ENCODE assay signal across 11 mouse cellular contexts in the genomic region with DNA sequence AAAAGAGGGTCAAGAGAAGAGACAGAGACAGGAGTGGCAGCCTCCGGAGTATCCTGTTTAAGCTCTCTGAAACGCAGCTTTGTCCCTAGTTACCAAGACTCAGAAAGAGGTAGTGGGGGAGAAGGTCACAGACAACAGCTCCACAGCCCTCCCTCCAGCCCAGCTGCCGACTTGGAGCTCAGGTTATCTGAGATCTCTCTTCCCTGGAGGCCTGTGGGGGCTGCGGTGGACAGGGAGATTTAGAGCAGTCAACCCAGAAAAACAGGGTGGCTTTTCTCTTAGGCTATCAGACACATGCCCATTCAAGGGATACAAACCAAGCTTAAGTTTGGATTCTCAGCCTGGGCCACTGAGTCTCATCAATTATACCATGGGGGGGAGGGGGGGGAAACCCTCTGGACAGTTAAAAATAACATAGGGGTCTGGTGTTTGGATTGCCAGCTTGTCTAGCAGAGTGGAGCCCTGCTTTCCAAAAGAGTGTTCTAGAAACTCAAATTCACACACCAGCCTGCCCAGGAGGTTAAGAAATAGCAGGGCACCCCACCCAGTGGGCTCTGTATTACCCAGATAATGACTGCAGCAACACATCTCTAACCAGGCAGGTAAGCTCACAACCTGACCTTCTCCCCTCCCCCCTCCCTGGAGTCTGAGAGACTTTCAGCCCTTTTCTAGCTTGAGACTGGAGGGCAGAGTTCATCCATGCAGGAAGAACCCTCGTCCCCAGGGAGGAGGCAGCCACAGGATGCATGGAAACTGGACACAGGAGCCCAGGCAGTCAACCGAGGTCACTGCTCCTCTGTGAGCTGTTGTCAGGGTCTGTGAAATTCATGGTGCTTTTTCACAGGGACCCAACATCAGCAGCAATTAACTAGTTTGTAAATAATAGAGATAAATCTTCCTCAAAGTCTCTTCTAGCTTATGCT. TPM values are rescaled to one million over a fixed set of nuclear protein-coding genes. Genes with fewer than 3 reads are reported as not detected.
DNase-seq lines count a peak whose midpoint lies in the region; ATAC-seq and TF ChIP-seq lines count a peak whose summit lies in the region.
"Had no signal": no experiment of that assay in that cellular context is flagged by ENCODE, and none has a peak within 500 bp of the region (broad histone marks: within the 10 kb centered on the region; RNA-seq: fewer than 3 reads in every experiment).

No protein-coding gene starts in this region.

- H3K4me3 ChIP-seq in intestine, embryonic 16.5 days (ENCODE audit: low read length), result no peak overlapping the region
- no peak overlapping the region for H3K4me3 ChIP-seq in liver, adult 2 months (ENCODE audit: insufficient read depth, low read depth, low read length)
- H3K4me3 ChIP-seq: hindbrain, embryonic 15.5 days had no signal

- no peak for TF ChIP-seq CTCF in liver, adult 2 months (IDR thresholded peaks at IDR 0.05; ENCODE audit: low read depth, low read length)

- no peak overlapping the region for H3K4me2 ChIP-seq in intestine, embryonic 16.5 days (ENCODE audit: low read depth, low read length)
- H3K4me2 ChIP-seq: hindbrain, embryonic 15.5 days had no signal

- peaks cover 13% of the 10 kb centered on the region; the same call in 1 of the 2 replicates for H3K4me1 ChIP-seq in intestine, embryonic 16.5 days (ENCODE audit: control insufficient read depth, insufficient read depth, low read length)
- H3K4me1 ChIP-seq in liver, adult 2 months (ENCODE audit: control insufficient read depth, insufficient read depth, low read length), result no peaks in the 10 kb centered on the region; the same call in 1 of the 2 replicates

- TF ChIP-seq POLR2A in liver, adult 2 months (IDR thresholded peaks at IDR 0.05; ENCODE audit: extremely low read depth, insufficient read depth, low read length), result no peak

- H3K79me2 ChIP-seq in liver, adult 2 months (ENCODE audit: control insufficient read depth, insufficient read depth, low read length), result 0 out of 2 replicates have a peak, but pooled peaks cover 5% of the 10 kb centered on the region

- peak; percentile 11 for DNase-seq in adipocyte (ENCODE audit: low spot score)
- DNase-seq in c-Kit-positive CD71-positive TER-119-negative erythroid progenitor cells, embryonic 14.5 days (ENCODE audit: low read depth), result peak; percentile 23
- DNase-seq in liver, adult 2 months (ENCODE audit: extremely low read depth, low read depth, low spot score), result peak; percentile 13
- DNase-seq in urinary bladder, postnatal 14 days (ENCODE audit: low spot score), result no peak
- no peak for DNase-seq in left cerebral cortex, adult 9 months (ENCODE audit: low spot score in 2 of 2)
- no peak for DNase-seq in layer of hippocampus, postnatal 14 days (ENCODE audit: low spot score in 2 of 2)
- DNase-seq: lung, adult 2 months; spleen, adult 18-20 months had no signal

- no peaks in the 10 kb centered on the region for H3K9me3 ChIP-seq in intestine, embryonic 16.5 days (ENCODE audit: control insufficient read depth, low read length)
- H3K9me3 ChIP-seq: hindbrain, embryonic 15.5 days had no signal

- H3K36me3 ChIP-seq in intestine, embryonic 16.5 days (ENCODE audit: control insufficient read depth, insufficient read depth, low read length), result 0 out of 2 replicates have a peak, but pooled peaks cover 2% of the 10 kb centered on the region
- H3K36me3 ChIP-seq in liver, adult 2 months (ENCODE audit: control insufficient read depth, insufficient read depth, low read length), result no peaks in the 10 kb centered on the region
- H3K36me3 ChIP-seq: hindbrain, embryonic 15.5 days had no signal

- H3K27ac ChIP-seq in intestine, embryonic 16.5 days (ENCODE audit: low read length), result 0 out of 2 replicates have a peak overlapping the region, but pooled peaks have one; percentile 1
- no peak overlapping the region for H3K27ac ChIP-seq in liver, adult 2 months (replicated peaks; ENCODE audit: insufficient read depth, low read depth, low read length)
- H3K27ac ChIP-seq: hindbrain, embryonic 15.5 days had no signal

- no peaks in the 10 kb centered on the region for H3K27me3 ChIP-seq in intestine, embryonic 16.5 days (replicated peaks; ENCODE audit: control insufficient read depth, insufficient read depth, low read length)
- H3K27me3 ChIP-seq in liver, adult 2 months (ENCODE audit: control insufficient read depth, insufficient read depth, low read length), result no peaks in the 10 kb centered on the region
- H3K27me3 ChIP-seq: hindbrain, embryonic 15.5 days had no signal

- H3K9ac ChIP-seq in intestine, embryonic 16.5 days (ENCODE audit: low read depth, low read length), result no peak overlapping the region
- no peak overlapping the region for H3K9ac ChIP-seq in liver, adult 2 months (ENCODE audit: low read depth, low read length)
- H3K9ac ChIP-seq: hindbrain, embryonic 15.5 days had no signal

- ATAC-seq in intestine, embryonic 16.5 days, result peak; percentile 91
- ATAC-seq in cerebellum, adult (ENCODE audit: insufficient number of reproducible peaks, low FRiP score, low TSS enrichment), result no peak

- 14% methylated on average over 6 of the region's 6 CpGs for WGBS in intestine, embryonic 16.5 days
- 43% methylated on average over 6 of the region's 6 CpGs for WGBS in liver, adult 2 months

RNA-seq across cellular contexts. Expression of a gene that starts 20.7 kb away (rescaled TPM):
- polyA plus RNA-seq in intestine, embryonic 16.5 days (2015; fragmentation: Nextera tagmentation; extraction: Ambion mirVana), result 7.4 and 8.0 TPM in 2 replicates
- 1.5 and 1.6 TPM in 2 replicates for total RNA-seq in liver, adult 2 months (2014; rRNA removed)
- 2.4 and 2.7 TPM in 2 replicates for polyA plus RNA-seq in liver, adult 2 months (2012; rRNA removed)
- total RNA-seq in layer of hippocampus, postnatal 14 days (2021), result 10 to 100 TPM; 26.4 to 27.8 TPM

RNA-seq across cellular contexts. Expression of a gene that starts 53.5 kb away (rescaled TPM):
- polyA plus RNA-seq in intestine, embryonic 16.5 days (2015; fragmentation: Nextera tagmentation; extraction: Ambion mirVana), result 24.6 and 29.5 TPM in 2 replicates
- total RNA-seq in liver, adult 2 months (2014; rRNA removed), result 3.0 and 3.5 TPM in 2 replicates
- polyA plus RNA-seq in liver, adult 2 months (2012; rRNA removed), result 3.8 and 5.4 TPM in 2 replicates
- total RNA-seq in layer of hippocampus, postnatal 14 days (2021), result 10 to 100 TPM; 31.8 to 32.1 TPM

Comparison
In these comparisons a context has a peak if more than half of its experiments do, and no peak if none do; other contexts are left out.
1. DNase-seq: peak in adipocyte (single experiment), c-Kit-positive CD71-positive TER-119-negative erythroid progenitor cells, embryonic 14.5 days (single experiment) and liver, adult 2 months (single experiment); none in urinary bladder, postnatal 14 days (single experiment), left cerebral cortex, adult 9 months (0 of 2) and layer of hippocampus, postnatal 14 days (0 of 2).
2. RNA of a gene that starts 20.7 kb away (total RNA-seq): 26.4 to 27.8 TPM in layer of hippocampus, postnatal 14 days; 1.5 to 1.6 TPM in liver, adult 2 months; every median in the first group is over 10 times any median in the second.